Mouse (Mus musculus): ENCODE results near the gene Rbpj.

DNA sequence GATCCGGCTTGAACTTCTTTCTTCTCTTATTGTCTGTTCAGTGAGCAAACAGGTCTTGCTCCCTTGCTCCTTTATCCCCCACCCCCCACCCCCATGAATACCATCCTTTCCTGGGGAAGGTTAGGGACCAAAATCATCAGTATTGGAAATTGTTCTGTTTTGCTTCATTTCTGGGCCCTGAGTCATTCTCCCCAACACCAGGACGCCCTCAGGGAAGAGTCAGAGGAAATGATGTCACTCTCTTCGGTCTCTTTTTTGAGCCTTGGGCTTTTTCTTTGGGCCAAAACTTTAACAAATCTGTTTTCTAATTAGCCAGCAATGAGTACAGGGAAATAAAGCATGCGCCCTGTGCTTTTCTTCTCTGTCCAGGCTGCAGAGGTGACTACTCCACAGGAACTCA is 77.4 kb downstream of the Rbpj start:
- TF ChIP-seq POLR2A (IDR thresholded peaks at IDR 0.05; ENCODE audit: borderline replicate concordance, extremely low read depth, low read depth, low read length) (no peak), CTCF (IDR thresholded peaks at IDR 0.05; ENCODE audit: insufficient read depth, low read length) (no peak)
